ENCODE assay signal across 11 mouse cellular contexts in the genomic region with DNA sequence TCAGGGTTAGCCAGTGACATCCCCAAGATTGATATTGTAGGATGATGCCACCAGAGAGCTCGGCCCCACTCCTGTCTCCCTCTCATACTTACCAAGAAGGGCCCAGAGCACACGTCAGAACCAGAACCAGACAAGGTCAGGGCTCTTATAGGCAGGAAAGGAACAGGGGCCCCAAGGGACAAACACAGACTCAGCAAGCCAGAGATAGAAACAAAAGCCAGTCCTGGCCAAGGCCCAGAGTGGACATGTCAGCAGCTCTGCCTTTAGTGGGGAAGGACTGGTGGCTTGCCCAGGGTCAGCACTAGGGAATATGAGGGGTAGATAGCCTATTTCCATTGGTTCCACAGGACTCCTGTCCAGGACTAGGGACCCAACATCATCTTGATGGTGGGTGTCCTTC. TPM values are rescaled to one million over a fixed set of nuclear protein-coding genes. Genes with fewer than 3 reads are reported as not detected.
DNase-seq lines count a peak whose midpoint lies in the region; ATAC-seq and TF ChIP-seq lines count a peak whose summit lies in the region.
"Had no signal": no experiment of that assay in that cellular context is flagged by ENCODE, and none has a peak within 500 bp of the region (broad histone marks: within the 10 kb centered on the region; RNA-seq: fewer than 3 reads in every experiment).

A gene (minus strand): TSS at position 119 of the 400 bp plus-strand sequence.

- TF ChIP-seq EP300 in MEL (IDR thresholded peaks at IDR 0.05; ENCODE audit: low read depth in 1 of 2, low read length in 2 of 2): no peak

- 70% methylated on average over 2 of the region's 2 CpGs for WGBS in kidney, embryonic 14.5 days
- 53% methylated on average over 2 of the region's 2 CpGs for WGBS in intestine, postnatal 0 days

- no peaks in the 10 kb centered on the region for H3K79me2 ChIP-seq in MEL (ENCODE audit: control insufficient read depth, insufficient read depth, low read length, poor library complexity)

- no peak within 1 kb of the TSS for H3K27ac ChIP-seq in kidney, embryonic 14.5 days (ENCODE audit: low read depth, low read length)
- H3K27ac ChIP-seq in MEL (ENCODE audit: control insufficient read depth, low read depth, low read length): peak within 1 kb of the TSS; percentile 71
- no peak within 1 kb of the TSS for H3K27ac ChIP-seq in intestine, postnatal 0 days (ENCODE audit: low read depth, low read length)
- H3K27ac ChIP-seq: limb, embryonic 13.5 days had no signal

- H3K4me1 ChIP-seq in kidney, embryonic 14.5 days (ENCODE audit: control insufficient read depth, insufficient read depth, low read length): peaks cover 14% of the 10 kb centered on the region; the same call in 1 of the 2 replicates
- peaks cover 8 to 36% of the 10 kb centered on the region in 2 experiments for H3K4me1 ChIP-seq in MEL (ENCODE audit: control insufficient read depth in 1 of 2, insufficient read depth in 2 of 2, low read length in 2 of 2)
- H3K4me1 ChIP-seq in intestine, postnatal 0 days (replicated peaks; ENCODE audit: control insufficient read depth, insufficient read depth, low read length): no peaks in the 10 kb centered on the region

- peak; percentile 23 for DNase-seq in kidney, adult 11 months
- no peak for DNase-seq in MEL (ENCODE audit: low read depth, low spot score)
- DNase-seq in adrenal gland, postnatal 36 days: peak; percentile 58 to 66
- DNase-seq in heart, postnatal 25 days (ENCODE audit: low spot score): peak; percentile 38
- no peak for DNase-seq in cerebellum, adult 11 months
- DNase-seq in left cerebral cortex, postnatal 25 days (ENCODE audit: low spot score in 2 of 2): no peak

- no peak within 1 kb of the TSS for H3K4me3 ChIP-seq in kidney, embryonic 14.5 days (ENCODE audit: low read length)
- no peak within 1 kb of the TSS for H3K4me3 ChIP-seq in MEL (ENCODE audit: control insufficient read depth in 1 of 2, insufficient read depth in 1 of 2, low read depth in 2 of 2, low read length in 2 of 2)
- no peak within 1 kb of the TSS for H3K4me3 ChIP-seq in intestine, postnatal 0 days (ENCODE audit: low read depth, low read length)
- H3K4me3 ChIP-seq: limb, embryonic 13.5 days; myocyte had no signal

- H3K4me2 ChIP-seq in kidney, embryonic 14.5 days (replicated peaks; ENCODE audit: low read depth, low read length): no peak within 1 kb of the TSS
- no peak within 1 kb of the TSS for H3K4me2 ChIP-seq in intestine, postnatal 0 days (replicated peaks; ENCODE audit: low read depth)
- H3K4me2 ChIP-seq: limb, embryonic 13.5 days had no signal

- H3K9ac ChIP-seq in kidney, embryonic 14.5 days (ENCODE audit: low read depth, low read length): no peak within 1 kb of the TSS
- peak within 1 kb of the TSS; percentile 34 for H3K9ac ChIP-seq in MEL (ENCODE audit: control insufficient read depth, low read depth, low read length, poor library complexity, severe bottlenecking)
- H3K9ac ChIP-seq in intestine, postnatal 0 days (ENCODE audit: low read depth, low read length): no peak within 1 kb of the TSS
- H3K9ac ChIP-seq: limb, embryonic 13.5 days had no signal

- intact Hi-C loops in heart, postnatal 25 days (cut with DNase I): no loop called here
- intact Hi-C loops in left cerebral cortex, postnatal 25 days (cut with DNase I): no loop called here

- H3K27me3 ChIP-seq in kidney, embryonic 14.5 days (ENCODE audit: control insufficient read depth, insufficient read depth, low read length): no peaks in the 10 kb centered on the region
- no peaks in the 10 kb centered on the region for H3K27me3 ChIP-seq in MEL (ENCODE audit: control insufficient read depth in 1 of 2, insufficient read depth in 2 of 2, low read length in 2 of 2)
- no peaks in the 10 kb centered on the region for H3K27me3 ChIP-seq in intestine, postnatal 0 days (replicated peaks; ENCODE audit: control insufficient read depth, insufficient read depth, low read length)

- no peaks in the 10 kb centered on the region for H3K36me3 ChIP-seq in kidney, embryonic 14.5 days (ENCODE audit: control insufficient read depth, insufficient read depth, low read length)
- H3K36me3 ChIP-seq in MEL (ENCODE audit: control insufficient read depth in 1 of 2, insufficient read depth in 2 of 2, low read length in 2 of 2): peaks cover 0 to 12% of the 10 kb centered on the region in 2 experiments; a peak in 2 of 4 replicates
- no peaks in the 10 kb centered on the region for H3K36me3 ChIP-seq in intestine, postnatal 0 days (ENCODE audit: control insufficient read depth, insufficient read depth)
- H3K36me3 ChIP-seq: limb, embryonic 13.5 days had no signal

- no peak for TF ChIP-seq POLR2A in MEL (IDR thresholded peaks at IDR 0.05; ENCODE audit: control insufficient read depth in 1 of 2, insufficient read depth in 1 of 2, low read depth in 1 of 2, low read length in 2 of 2, poor library complexity in 1 of 2)

- no peak for TF ChIP-seq CTCF in MEL (IDR thresholded peaks at IDR 0.05 in 2 of 3, conservative IDR thresholded peaks at IDR 0.05 in 1 of 3; ENCODE audit: control insufficient read depth in 1 of 3, insufficient read depth in 1 of 3, low read depth in 2 of 3, low read length in 3 of 3, poor library complexity in 1 of 3, severe bottlenecking in 1 of 3)
- TF ChIP-seq CTCF in intestine, postnatal 0 days (IDR thresholded peaks at IDR 0.05; ENCODE audit: low read depth): no peak

- TF ChIP-seq RAD21 in MEL (IDR thresholded peaks at IDR 0.05; ENCODE audit: low read depth, low read length): no peak

- ATAC-seq in kidney, embryonic 14.5 days (ENCODE audit: low FRiP score, low TSS enrichment): no peak
- no peak for ATAC-seq in intestine, postnatal 0 days

- no peaks in the 10 kb centered on the region for H3K9me3 ChIP-seq in kidney, embryonic 14.5 days (ENCODE audit: control insufficient read depth, low read length)
- H3K9me3 ChIP-seq in MEL (replicated peaks; ENCODE audit: insufficient read depth, low read length): no peaks in the 10 kb centered on the region
- H3K9me3 ChIP-seq in intestine, postnatal 0 days (ENCODE audit: control insufficient read depth): no peaks in the 10 kb centered on the region
- H3K9me3 ChIP-seq: limb, embryonic 13.5 days had no signal

TF ChIP-seq in MEL, 35 proteins besides CTCF, POLR2A, EP300 and RAD21:
- TF ChIP-seq HCFC1 (IDR thresholded peaks at IDR 0.05; ENCODE audit: low read depth, low read length) (no peak), GATA1 (IDR thresholded peaks at IDR 0.05; ENCODE audit: low read depth, low read length) (no peak), ZMIZ1 (IDR thresholded peaks at IDR 0.05; ENCODE audit: low read depth, low read length) (no peak), TAL1 (IDR thresholded peaks at IDR 0.05; ENCODE audit: low read length) (no peak), ZNF384 (IDR thresholded peaks at IDR 0.05; ENCODE audit: low read depth, low read length) (no peak), GABPA (IDR thresholded peaks at IDR 0.05; ENCODE audit: low read depth, low read length) (no peak), MAZ (IDR thresholded peaks at IDR 0.05; ENCODE audit: low read depth, low read length) (no peak), POLR2AphosphoS2 (IDR thresholded peaks at IDR 0.05; ENCODE audit: low read length) (no peak), POLR2AphosphoS5 (IDR thresholded peaks at IDR 0.05; ENCODE audit: borderline replicate concordance, low read depth, low read length) (no peak), ELF1 (IDR thresholded peaks at IDR 0.05; ENCODE audit: low read depth, low read length) (no peak), MYB (IDR thresholded peaks at IDR 0.05; ENCODE audit: low read depth, low read length) (no peak), ZC3H11A (IDR thresholded peaks at IDR 0.05; ENCODE audit: low read depth, low read length) (no peak), MYC (IDR thresholded peaks at IDR 0.05; ENCODE audit: low read depth, low read length) (no peak), SIN3A (IDR thresholded peaks at IDR 0.05; ENCODE audit: low read length) (no peak), RCOR1 (IDR thresholded peaks at IDR 0.05; ENCODE audit: low read depth, low read length) (no peak)

RNA-seq across cellular contexts. Expression of the gene that starts here (rescaled TPM):
- 0.83 and 1.4 TPM in 2 replicates for polyA plus RNA-seq in kidney, embryonic 14.5 days (2014; fragmentation: Nextera tagmentation; extraction: Ambion mirVana)
- 0.29 and 0.39 TPM in 2 replicates for total RNA-seq in MEL (2012; rRNA removed)
- under 1 TPM in 1 of 2 experiments, not detected in 1; 0.77 TPM for polyA plus RNA-seq in MEL (2012; ENCODE audit: insufficient read depth in 1 of 2, insufficient read length in 2 of 2, low read depth in 1 of 2, low replicate concordance in 2 of 2, missing spikeins in 1 of 2)
- 10 to 100 TPM; 55.5 to 60.8 TPM for total RNA-seq in adrenal gland, postnatal 36 days (2021)
- total RNA-seq in heart, postnatal 25 days (2021): 10 to 100 TPM in 1 of 2 experiments, 1 to 10 TPM in 1; 8.9 to 10.3 TPM
- polyA plus RNA-seq in intestine, postnatal 0 days (2015; fragmentation: Nextera tagmentation; extraction: Ambion mirVana): 1.1 and 1.3 TPM in 2 replicates
- total RNA-seq in left cerebral cortex, postnatal 25 days (2021): 1 to 10 TPM in 1 of 2 experiments, under 1 TPM in 1; 0.78 to 1.0 TPM
- total RNA-seq: megakaryocyte progenitor cell, adult 5-6 weeks had no signal

Comparison
In these comparisons a context has a peak if more than half of its experiments do, and no peak if none do; other contexts are left out.
1. RNA of the gene that starts here (total RNA-seq): 55.5 to 60.8 TPM in adrenal gland, postnatal 36 days; 8.9 to 10.3 TPM in heart, postnatal 25 days, 0.78 to 1.0 TPM in left cerebral cortex, postnatal 25 days and 0.29 to 0.39 TPM in MEL; every median in the first group is over 4 times any median in the second.
2. DNase-seq: peak in kidney, adult 11 months (single experiment), adrenal gland, postnatal 36 days (2 of 2) and heart, postnatal 25 days (single experiment); none in MEL (single experiment), cerebellum, adult 11 months (single experiment) and left cerebral cortex, postnatal 25 days (0 of 2).